Mouse (Mus musculus): Measurements from ENCODE around the gene Tfdp1. TPM values are rescaled to one million over a fixed set of nuclear protein-coding genes. Genes with fewer than 3 reads are reported as not detected.

The Tfdp1 gene
- total RNA-seq, 1 experiment from 2014 or later = 26.1 TPM

GRCm38 (mm10) chr8:13411597-13411996 lies 73.0 kb downstream of the Tfdp1 start:
- ATAC-seq (ENCODE audit: extremely low read depth, insufficient number of reproducible peaks, low FRiP score, poor library complexity, severe bottlenecking) = no peak

- ATAC-seq (ENCODE audit: extremely low read depth, insufficient number of reproducible peaks, low FRiP score, poor library complexity, severe bottlenecking) = peak; percentile 38; the same call in 1 of the 2 replicates
Measured at GRCm38 (mm10) chr8:13412891-13413558, 74.5 kb downstream of the Tfdp1 start.

GRCm38 (mm10) chr8:13413823-13414390 lies 75.4 kb downstream of the Tfdp1 start:
- ATAC-seq (ENCODE audit: extremely low read depth, insufficient number of reproducible peaks, low FRiP score, poor library complexity, severe bottlenecking) = no peak

- ATAC-seq (ENCODE audit: extremely low read depth, insufficient number of reproducible peaks, low FRiP score, poor library complexity, severe bottlenecking) = no peak
Measured at GRCm38 (mm10) chr8:13415879-13416278, 77.3 kb downstream of the Tfdp1 start.

- no peak for ATAC-seq (ENCODE audit: extremely low read depth, insufficient number of reproducible peaks, low FRiP score, poor library complexity, severe bottlenecking)
Measured at GRCm38 (mm10) chr8:13419111-13419639, 80.6 kb downstream of the Tfdp1 start.

GRCm38 (mm10) chr8:13420970-13421369 lies 82.4 kb downstream of the Tfdp1 start:
- ATAC-seq (ENCODE audit: extremely low read depth, insufficient number of reproducible peaks, low FRiP score, poor library complexity, severe bottlenecking) = no peak

GRCm38 (mm10) chr8:13427351-13427750 lies 88.8 kb downstream of the Tfdp1 start:
- no peak for ATAC-seq (ENCODE audit: extremely low read depth, insufficient number of reproducible peaks, low FRiP score, poor library complexity, severe bottlenecking)

Other genes with a start within 250 kb of the Tfdp1 start
- 44.0 and 45.2 TPM in 2 replicates for gene Pcid2, start 233.3 kb upstream of the Tfdp1 start, total RNA-seq (2017)
- gene Cul4a, start 233.1 kb upstream of the Tfdp1 start, total RNA-seq (2017) = 57.1 and 64.4 TPM in 2 replicates
- 161 and 169 TPM in 2 replicates for gene Lamp1, start 179.6 kb upstream of the Tfdp1 start, total RNA-seq (2017)
- 0.37 and 0.47 TPM in 2 replicates for gene Grtp1, start 138.1 kb upstream of the Tfdp1 start, total RNA-seq (2017)
- gene Adprhl1, start 84.6 kb upstream of the Tfdp1 start, total RNA-seq (2017) = not detected in 2 replicates
- 14.9 and 15.6 TPM in 2 replicates for gene Dcun1d2, start 50.6 kb upstream of the Tfdp1 start, total RNA-seq (2017)
- 36.2 and 37.1 TPM in 2 replicates for gene Tmco3, start 50.6 kb upstream of the Tfdp1 start, total RNA-seq (2017)
- not detected in 2 replicates for gene Atp4b, start 58.1 kb downstream of the Tfdp1 start, total RNA-seq (2017)
- gene Grk1, start 66.3 kb downstream of the Tfdp1 start, total RNA-seq (2017) = not detected in 2 replicates
- not detected in 2 replicates for gene Tmem255b, start 96.4 kb downstream of the Tfdp1 start, total RNA-seq (2017)
- gene Gas6, start 155.7 kb downstream of the Tfdp1 start, total RNA-seq (2017) = not detected in 2 replicates
- gene 1700029H14Rik, start 223.7 kb downstream of the Tfdp1 start, total RNA-seq (2017) = 2.3 and 2.9 TPM in 2 replicates